Mouse (Mus musculus) thymus, postnatal 10 days (tissue): ENCODE results near the gene Vps9d1.
"Not testable (repeated sequence)": the region's sequence is repeated elsewhere in the genome, so short reads cannot be mapped to it uniquely, and the experiment has no call there.

Experiments used
- DNase-seq, 2 experiments: peaks; one replicate each; pipeline ENCODE4 v3.0.0; 2021; ENCODE audit warnings: low spot score in 2 of 2

Vps9d1 gene

DNA sequence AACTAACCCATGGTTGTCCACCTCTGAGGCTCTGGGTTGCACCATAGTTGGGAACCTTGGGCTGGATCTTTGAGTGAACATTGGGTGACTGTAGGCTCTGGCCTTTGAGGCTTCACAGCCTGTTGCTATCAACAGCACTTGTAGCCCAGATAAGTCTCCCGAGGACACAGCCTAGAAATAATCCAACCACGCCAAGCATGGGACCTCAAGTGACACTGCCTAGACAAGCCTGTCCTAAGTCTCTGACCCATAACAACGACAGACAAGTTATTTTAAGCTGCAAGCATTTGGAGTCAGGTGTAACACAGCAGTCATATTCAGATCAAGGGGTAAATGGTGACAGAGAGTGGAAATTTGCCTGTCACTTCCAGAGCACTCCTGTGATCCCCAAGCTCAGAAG, 38.7 kb downstream of the Vps9d1 start:
- DNase-seq: no peak

DNA sequence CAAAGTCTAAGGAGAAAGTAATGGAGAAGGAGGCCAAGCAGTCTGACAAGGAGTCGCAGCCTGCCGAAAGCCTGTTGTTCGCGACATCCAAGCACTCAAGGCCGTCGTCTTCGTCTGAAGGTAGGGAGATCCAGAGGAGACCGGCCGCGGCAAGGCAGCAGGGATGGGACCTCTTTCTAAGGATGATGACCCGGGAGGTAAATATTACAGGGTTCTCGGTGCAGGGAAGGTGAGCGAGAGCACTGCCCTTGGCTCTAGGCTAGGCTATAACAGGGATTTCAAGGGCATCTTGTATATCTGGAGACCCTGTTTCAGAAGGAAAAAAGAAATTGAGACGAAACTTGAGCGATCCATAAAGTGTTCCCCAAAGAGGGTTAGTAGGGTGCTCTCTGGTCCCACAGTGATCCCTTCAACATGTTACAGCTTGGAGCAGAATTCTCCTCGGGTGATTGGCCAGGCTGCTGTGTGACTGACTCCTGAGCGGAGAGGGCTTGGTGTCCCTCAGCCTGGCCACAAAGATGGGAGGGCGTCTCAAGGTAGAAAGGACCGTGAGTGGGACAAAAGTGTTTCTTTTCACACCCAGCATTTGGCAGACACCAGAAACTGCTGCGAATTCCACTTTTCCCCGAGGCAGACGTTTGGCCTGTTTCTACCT, 40.9 kb downstream of the Vps9d1 start:
- no peak for DNase-seq

DNA sequence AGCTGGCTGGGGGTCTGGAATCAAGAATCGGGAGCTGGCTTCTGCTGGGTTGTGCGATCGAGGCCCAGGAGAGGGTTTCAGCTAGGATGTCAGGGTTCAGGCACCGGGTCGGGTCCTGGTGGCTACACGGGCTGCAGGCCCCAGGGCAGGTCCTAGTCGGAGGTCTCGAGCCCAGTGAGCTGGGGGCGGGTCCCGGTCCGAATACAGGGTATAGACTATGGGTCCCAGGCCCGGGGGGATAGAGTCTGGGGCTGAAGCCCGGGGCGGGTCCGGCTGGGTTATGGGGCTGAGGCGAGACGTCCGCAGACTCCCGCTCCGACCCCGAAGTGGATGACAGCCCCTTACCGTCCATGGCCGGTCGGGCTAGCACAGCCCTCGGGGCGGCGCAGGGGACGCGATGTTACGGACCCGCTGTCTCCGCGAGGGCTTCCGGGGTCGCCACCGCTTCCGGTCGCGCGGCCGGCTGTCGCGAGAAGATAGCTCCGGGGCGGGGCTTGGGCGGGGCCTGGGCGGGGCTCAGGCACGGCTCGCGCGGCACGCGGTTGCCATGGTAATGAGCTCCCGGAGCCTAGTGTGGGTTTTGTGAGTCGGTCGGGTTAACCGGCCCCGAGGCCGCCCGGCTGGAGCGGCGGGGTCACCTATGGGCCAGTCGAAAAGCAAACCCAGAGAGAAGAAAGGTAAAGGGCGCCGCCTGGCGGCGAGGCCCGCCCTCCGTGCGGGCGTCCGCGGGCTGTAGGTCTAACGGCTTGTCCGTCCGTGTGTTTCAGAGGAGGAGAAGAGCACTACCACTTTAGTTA, 41.6 kb downstream of the Vps9d1 start, which contains the start of the genes Chmp1a and Spata33:
Gene Chmp1a, minus strand, starts transcription at position 443 of the 797 bp plus-strand sequence.
Gene Spata33, plus strand, starts transcription at position 512 of the 797 bp plus-strand sequence.
- peak; percentile 80 to 92 for DNase-seq

DNA sequence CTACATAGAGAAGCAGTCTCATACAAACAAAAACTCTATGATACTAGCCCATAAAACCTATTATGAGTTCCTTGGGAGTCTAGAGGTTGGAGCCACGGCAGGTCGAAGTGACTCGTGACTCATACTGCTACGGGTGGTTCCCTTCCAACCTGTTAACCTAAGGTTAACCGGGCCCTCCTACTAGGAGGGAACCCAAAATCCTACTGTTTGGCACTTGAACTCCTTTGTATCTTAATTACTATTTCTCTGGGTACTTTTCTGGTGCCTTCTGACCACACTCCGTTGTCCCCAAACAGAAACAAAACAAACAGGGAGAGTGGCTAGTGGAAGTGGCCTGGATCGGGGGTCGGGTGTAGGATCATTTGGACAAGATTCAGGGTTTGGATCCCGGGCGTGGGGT, 42.3 kb downstream of the Vps9d1 start:
- no peak for DNase-seq

DNA sequence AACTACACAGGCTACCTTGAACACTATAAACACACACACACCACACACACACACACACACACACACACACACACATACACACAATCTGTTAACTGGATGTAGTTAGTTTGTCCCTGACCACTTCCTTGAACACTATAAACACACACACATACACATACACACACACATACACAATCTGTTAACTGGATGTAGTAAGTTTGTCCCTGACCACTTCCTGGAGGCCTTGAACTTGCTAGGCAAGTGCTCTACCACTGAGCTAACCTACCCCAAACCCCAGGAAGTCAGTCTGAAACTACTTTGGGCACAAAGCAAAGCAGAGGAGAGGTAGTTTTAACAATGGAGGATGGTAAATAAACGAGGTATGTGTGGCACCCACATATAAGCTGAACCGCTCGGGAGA, 50.6 kb downstream of the Vps9d1 start:
- no peak for DNase-seq

DNA sequence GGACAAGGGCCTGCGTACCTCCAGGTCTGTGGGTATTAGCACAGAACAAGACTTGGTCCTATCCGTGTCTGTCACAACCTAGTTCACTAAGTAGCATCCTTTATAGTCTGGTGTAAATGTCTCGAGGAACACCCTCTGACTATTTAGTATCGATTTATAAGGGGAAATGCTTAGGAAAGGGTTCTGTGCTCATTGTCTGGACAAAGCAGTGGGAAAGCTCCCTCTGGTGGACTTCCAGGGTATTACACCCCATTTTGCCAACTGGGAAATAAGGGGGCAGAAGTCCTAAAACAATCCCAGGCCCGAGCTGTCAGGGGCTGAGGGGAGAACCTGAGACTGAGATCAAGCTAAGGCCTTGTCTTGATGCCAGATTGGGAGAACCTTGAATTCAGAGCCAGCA, 51.9 kb downstream of the Vps9d1 start:
- DNase-seq: peak; percentile 22 to 70

DNA sequence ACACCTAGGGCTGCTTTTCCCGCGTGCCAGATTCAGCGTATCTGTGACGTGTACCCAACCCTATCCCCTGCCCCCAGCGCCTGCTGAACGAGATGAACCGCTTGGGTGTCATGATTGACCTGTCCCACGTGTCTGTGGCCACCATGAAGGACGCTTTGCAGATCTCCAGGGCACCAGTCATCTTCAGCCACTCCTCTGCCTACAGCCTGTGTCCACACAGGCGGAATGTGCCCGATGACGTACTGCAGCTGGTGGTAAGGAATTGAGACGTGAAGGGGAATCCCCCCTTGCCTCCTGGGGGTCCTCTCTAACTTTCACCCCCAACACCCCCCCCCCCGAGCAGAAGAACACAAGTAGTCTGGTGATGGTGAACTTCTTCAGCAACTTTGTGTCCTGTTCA, 54.3 kb downstream of the Vps9d1 start:
- no peak for DNase-seq

DNA sequence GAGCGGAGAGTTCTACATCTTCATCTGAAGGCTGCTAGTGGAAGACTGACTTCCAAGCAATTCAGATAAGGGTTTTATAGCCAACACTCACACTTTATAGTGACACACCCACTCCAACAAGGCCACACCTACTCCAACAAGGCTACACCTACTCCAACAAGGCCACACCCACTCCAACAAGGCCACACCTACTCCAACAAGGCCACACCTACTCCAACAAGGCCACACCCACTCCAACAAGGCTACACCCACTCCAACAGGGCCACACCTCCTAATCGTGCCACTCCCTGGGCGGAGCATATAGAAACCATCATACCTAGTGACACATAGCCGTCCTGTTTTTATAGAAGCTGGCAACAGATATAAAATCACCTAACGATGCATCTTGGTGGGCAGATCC, 57.1 kb downstream of the Vps9d1 start:
- DNase-seq: not testable (repeated sequence)

DNA sequence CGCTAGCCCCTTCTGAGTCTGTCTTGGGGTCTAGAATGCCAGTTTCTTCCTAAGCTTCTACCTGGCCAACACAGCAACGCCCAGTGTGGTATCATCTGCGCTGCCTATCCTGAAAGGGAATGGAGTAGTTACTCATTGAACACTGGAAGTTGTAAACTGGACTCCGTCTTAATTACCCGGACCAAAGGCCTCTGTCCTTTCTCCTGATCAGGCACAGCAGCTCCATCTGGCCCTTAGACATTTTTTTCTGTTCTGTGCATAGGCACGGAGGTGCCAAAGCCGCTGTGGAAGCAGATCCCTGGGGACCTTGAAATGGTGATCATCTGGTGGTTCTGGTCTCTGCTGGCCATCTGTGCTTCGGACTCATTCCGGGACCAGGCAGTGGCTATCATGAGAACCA, 60.4 kb downstream of the Vps9d1 start:
- no peak for DNase-seq
